Mouse (Mus musculus): ENCODE results near the gene Fbln1.

GRCm38 (mm10) chr15:85209341-85209740, 3.6 kb downstream of the Fbln1 start:
- TF ChIP-seq CTCF (IDR thresholded peaks at IDR 0.05; ENCODE audit: insufficient read depth, low read depth, low read length) (no peak), POLR2A (IDR thresholded peaks at IDR 0.05; ENCODE audit: insufficient read depth, low read depth, low read length) (no peak)

Data from olfactory bulb, adult 2 months (tissue).